Mouse (Mus musculus) brain, adult 10 weeks (tissue): Measurements from ENCODE around the gene Akr1b3. TPM values are rescaled to one million over a fixed set of nuclear protein-coding genes. Genes with fewer than 3 reads are reported as not detected.

ENCODE experiments used
- polyA plus RNA-seq: library from polyadenylated mRNA; stranded (reverse); fragments of 350-450 nt; fragmentation: Illumina TruSeq; extraction: RNeasy Lipid Tissue Mini Kit (QIAGEN cat#74804); gene quantifications from one replicate; pipeline ENCODE4 v1.2.3, GENCODE M21; 2015; ENCODE audit warnings: low read depth, low replicate concordance

Akr1b3 gene
- 86.0 TPM for polyA plus RNA-seq

DNA sequence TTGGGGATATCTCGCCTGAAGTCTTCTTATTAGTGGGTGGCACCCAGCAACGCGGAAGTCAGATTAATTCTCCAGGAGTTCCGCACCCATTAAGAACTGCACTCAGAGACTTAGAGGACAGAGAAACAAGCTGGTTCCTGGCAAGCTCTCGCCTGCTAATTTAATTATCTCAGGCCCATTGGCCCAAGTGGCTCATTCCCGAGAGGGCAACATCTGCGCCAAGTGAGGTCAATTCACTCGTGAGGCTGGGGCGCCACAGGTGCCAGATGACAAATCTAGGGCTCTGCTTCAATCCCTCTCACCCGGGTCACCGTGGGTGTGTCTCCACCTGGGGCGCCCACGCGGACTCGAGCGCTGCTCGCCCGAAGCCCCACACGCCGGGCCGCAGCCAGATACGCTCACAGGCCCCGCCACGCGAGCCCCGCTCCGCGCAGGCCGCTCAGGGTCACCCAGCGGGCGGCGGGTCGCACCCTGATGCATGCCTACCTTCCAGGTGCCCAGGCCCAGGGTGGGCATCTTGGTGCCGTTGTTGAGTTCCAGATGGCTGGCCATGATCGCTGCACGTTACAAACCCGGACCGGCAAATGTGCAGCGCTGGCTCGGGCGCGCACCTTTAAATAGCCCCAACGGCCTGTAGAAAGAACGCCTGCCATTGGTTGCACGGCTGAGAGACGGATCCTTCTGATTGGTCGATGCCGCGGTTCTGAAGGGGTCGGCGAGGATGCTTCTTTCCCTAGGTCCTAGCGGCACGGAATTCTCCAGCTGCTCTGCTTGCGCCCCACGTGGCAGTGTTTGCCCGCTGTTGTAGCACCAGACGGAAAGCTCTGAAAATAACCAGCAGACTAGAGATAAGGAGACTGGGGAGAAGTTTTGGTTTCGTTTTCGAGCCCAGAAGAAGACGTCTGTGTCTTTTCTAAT lies at the start of gene Akr1b3:
Gene Akr1b3, minus strand, starts transcription at position 625 of the 918 bp plus-strand sequence.

DNA sequence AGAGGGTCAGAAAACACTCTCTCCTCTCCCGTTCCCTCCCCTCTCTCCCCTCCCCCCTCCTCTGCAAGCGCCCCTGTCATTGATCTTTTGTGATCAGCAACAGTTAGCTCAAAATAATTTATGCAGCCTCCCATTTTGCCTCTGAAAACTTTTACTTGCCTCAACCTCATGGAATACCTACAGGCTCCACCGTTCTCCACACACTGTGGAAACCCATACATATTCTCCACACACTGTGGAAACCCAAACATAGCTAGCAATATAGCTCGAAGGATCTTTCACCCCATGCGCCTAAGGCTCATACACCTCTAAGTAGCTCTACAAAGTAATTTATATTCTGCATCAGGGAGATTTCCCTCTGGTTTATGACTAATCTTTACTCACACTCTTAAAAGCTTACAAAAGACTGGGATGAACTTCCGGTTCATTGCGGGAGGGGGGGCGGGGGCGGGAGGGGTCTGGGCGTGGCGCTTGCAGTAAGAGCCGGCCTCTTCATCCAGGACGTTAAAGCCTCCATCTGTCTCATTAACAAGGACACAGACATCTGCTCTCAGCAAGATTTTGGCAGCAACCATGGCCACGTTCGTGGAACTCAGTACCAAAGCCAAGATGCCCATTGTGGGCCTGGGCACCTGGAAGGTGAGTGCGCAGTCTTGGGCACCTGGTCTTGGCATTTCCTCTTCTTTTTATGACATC lies 36.5 kb upstream of the Akr1b3 start, which contains the start of gene Akr1b8:
Gene Akr1b8, plus strand, starts transcription at position 462 of the 696 bp plus-strand sequence.

Other genes starting within 250 kb of the Akr1b3 start
- 54.2 TPM for gene Slc35b4, start 140.4 kb downstream of the Akr1b3 start, polyA plus RNA-seq
- gene Akr1b8, start 36.6 kb upstream of the Akr1b3 start, polyA plus RNA-seq: 1.4 TPM
- gene Akr1b10, start 66.7 kb upstream of the Akr1b3 start, polyA plus RNA-seq: 32.2 TPM
- not detected for gene Akr1b7, start 94.9 kb upstream of the Akr1b3 start, polyA plus RNA-seq
- gene Bpgm, start 158.7 kb upstream of the Akr1b3 start, polyA plus RNA-seq: 90.4 TPM